Mouse (Mus musculus) forebrain, embryonic 11.5 days (tissue): ENCODE results near the gene Ankrd54. TPM values are rescaled to one million over a fixed set of nuclear protein-coding genes. Genes with fewer than 3 reads are reported as not detected.
"Not testable (repeated sequence)": the region's sequence is repeated elsewhere in the genome, so short reads cannot be mapped to it uniquely, and the experiment has no call there.

Source experiments
- ATAC-seq: fragments of 200-750 bp; cut with Nextera tagmentation; replicated peaks from 2 replicates; pipeline ENCODE4 v1.8.0; 2017; ENCODE audit warnings: moderate TSS enrichment; ENCODE audit not compliant: low FRiP score
- DNase-seq: peaks from one replicate; pipeline ENCODE4 v3.0.0-alpha.2; 2017; ENCODE audit warnings: low spot score
- H3K27ac ChIP-seq: fragments of 300-500 bp; sonication (generic); 2 replicates; pipeline ENCODE4 v1.5.1; 2014; ENCODE audit warnings: low read depth, low read length
- H3K27me3 ChIP-seq: fragments of 300-500 bp; sonication (generic); 2 replicates; pipeline ENCODE4 v1.6.1; 2014; ENCODE audit warnings: mild to moderate bottlenecking, low read length, mixed read lengths; ENCODE audit not compliant: control insufficient read depth, insufficient read depth
- H3K36me3 ChIP-seq: fragments of 300-500 bp; sonication (generic); 2 replicates; pipeline ENCODE4 v1.6.1; 2014; ENCODE audit warnings: mild to moderate bottlenecking, low read length, moderate library complexity, mixed read lengths; ENCODE audit not compliant: control insufficient read depth, insufficient read depth
- H3K4me1 ChIP-seq: fragments of 300-500 bp; sonication (generic); replicated peaks from 2 replicates; pipeline ENCODE4 v1.6.1; 2014; ENCODE audit warnings: low read length, mixed read lengths; ENCODE audit not compliant: control insufficient read depth, insufficient read depth
- H3K4me2 ChIP-seq: fragments of 300-500 bp; sonication (generic); 2 replicates; pipeline ENCODE4 v1.6.1; 2014; ENCODE audit warnings: low read depth, mild to moderate bottlenecking, low read length, moderate library complexity, mixed read lengths; ENCODE audit not compliant: severe bottlenecking
- H3K4me3 ChIP-seq: fragments of 300-500 bp; sonication (generic); 2 replicates; pipeline ENCODE4 v1.5.1; 2014; ENCODE audit warnings: low read depth, low read length
- H3K9ac ChIP-seq: fragments of 300-500 bp; sonication (generic); 2 replicates; pipeline ENCODE4 v1.6.1; 2014; ENCODE audit warnings: low read length
- H3K9me3 ChIP-seq: fragments of 300-500 bp; sonication (generic); 2 replicates; pipeline ENCODE4 v1.6.1; 2016; ENCODE audit warnings: low read length, mixed read lengths; ENCODE audit not compliant: control insufficient read depth
- WGBS: fragments of 180-500 bp; shearing (Covaris S2); extraction: QIAGEN DNeasy Blood & Tissue Kit; methylation state at CpG from one replicate; pipeline ENCODE4 v1.1.7; 2014; 5-methylcytosine and 5-hydroxymethylcytosine counted together
- polyA plus RNA-seq: library from polyadenylated mRNA; unstranded; fragments of >200 nt; fragmentation: Nextera tagmentation; extraction: Ambion mirVana; gene quantifications from 2 replicates; pipeline ENCODE4 v1.2.1, GENCODE M21; 2014

Ankrd54 gene
- polyA plus RNA-seq, 1 experiment from 2014 or later = 61.6 TPM

DNA sequence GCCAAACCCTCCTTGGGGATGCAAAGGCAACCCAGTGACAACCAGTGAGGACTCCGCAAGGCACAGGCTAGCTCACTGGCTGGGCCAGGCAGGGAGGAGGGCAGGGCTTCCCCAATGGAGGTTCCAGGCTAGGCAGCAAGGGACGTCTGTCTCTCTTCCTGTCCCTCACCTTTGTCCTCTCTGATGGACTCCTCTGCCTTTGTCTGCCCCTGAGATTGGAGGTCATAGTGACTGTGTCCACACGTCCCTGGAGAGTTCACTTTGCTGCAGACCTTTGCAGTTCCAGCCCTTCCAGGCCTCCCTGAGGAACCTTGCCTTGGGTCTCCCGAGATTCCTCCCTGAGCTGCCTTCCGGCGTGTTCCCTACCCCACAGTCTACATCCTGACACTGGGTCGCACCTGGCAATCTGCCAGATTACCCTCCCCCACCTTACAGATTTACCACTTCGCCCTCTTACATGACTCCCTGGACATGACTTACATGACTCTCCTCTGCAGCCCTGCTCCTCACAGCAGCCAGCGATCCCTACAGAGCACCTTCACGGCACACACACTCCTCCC is 39.9 kb downstream of the Ankrd54 start:
- ATAC-seq = no peak
- H3K9me3 ChIP-seq = no peaks in the 10 kb centered on the region
- H3K4me1 ChIP-seq = peaks cover 10% of the 10 kb centered on the region; the same call in 1 of the 2 replicates
- H3K4me2 ChIP-seq = no peak overlapping the region
- H3K27me3 ChIP-seq = peaks cover 2% of the 10 kb centered on the region; the same call in 1 of the 2 replicates
- H3K9ac ChIP-seq = no peak overlapping the region
- no peak overlapping the region for H3K4me3 ChIP-seq
- H3K27ac ChIP-seq = no peak overlapping the region
- H3K36me3 ChIP-seq = no peaks in the 10 kb centered on the region
- DNase-seq = no peak
- WGBS = 75% methylated on average over 10 of the region's 10 CpGs

DNA sequence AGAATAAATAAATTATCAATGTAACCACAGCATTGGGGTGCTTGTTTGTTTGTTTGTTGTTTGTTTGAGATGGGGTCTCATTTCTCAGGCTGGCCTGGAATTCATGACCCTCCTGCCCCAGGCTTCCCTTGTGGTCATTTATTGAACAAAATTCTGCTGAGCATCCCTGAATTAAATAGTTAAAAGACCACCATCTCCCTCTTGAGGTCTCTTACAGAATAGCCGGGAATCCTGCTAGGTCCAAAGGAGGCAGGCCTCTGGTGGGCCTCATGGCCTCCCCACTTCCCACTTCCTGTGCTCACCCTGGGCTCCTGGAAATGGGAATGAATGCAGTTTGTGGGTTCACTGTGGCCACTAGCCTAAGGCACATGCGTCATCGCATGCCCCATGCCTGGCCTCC is 43.8 kb downstream of the Ankrd54 start:
- Histone ChIP-seq H3K27me3 (no peaks in the 10 kb centered on the region), H3K36me3 (no peaks in the 10 kb centered on the region), H3K9me3 (no peaks in the 10 kb centered on the region), H3K27ac (no peak overlapping the region), H3K4me3 (no peak overlapping the region), H3K4me2 (no peak overlapping the region), H3K9ac (no peak overlapping the region), H3K4me1 (no peaks in the 10 kb centered on the region)
- DNase-seq (no peak), ATAC-seq (no peak)
- WGBS = 67% methylated on average over 3 of the region's 3 CpGs

DNA sequence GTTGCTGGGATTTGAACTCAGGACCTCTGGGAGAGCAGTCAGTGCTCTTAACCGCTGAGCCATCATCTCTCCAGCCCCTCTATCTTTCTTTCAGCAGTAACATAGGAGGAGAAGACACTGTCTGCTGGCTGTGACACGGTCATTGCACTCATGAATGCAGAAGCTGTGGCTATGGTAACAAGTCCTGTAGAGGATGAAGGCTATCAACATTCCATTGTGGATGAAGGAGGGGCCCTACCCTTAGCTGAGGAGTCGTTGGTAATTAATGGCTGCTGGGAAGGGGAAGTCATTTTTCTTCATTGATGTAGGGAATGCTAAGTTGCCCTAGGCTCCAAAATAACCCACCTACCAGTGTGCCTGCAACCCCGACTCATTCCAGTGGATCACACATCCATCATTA is 44.5 kb downstream of the Ankrd54 start:
- DNase-seq = no peak
- WGBS = 53% methylated on average over 4 of the region's 4 CpGs
- H3K9me3 ChIP-seq = no peaks in the 10 kb centered on the region
- H3K4me3 ChIP-seq = no peak overlapping the region
- no peak overlapping the region for H3K9ac ChIP-seq
- ATAC-seq = no peak
- no peaks in the 10 kb centered on the region for H3K27me3 ChIP-seq
- no peaks in the 10 kb centered on the region for H3K36me3 ChIP-seq
- no peak overlapping the region for H3K27ac ChIP-seq
- H3K4me1 ChIP-seq = no peaks in the 10 kb centered on the region
- no peak overlapping the region for H3K4me2 ChIP-seq

DNA sequence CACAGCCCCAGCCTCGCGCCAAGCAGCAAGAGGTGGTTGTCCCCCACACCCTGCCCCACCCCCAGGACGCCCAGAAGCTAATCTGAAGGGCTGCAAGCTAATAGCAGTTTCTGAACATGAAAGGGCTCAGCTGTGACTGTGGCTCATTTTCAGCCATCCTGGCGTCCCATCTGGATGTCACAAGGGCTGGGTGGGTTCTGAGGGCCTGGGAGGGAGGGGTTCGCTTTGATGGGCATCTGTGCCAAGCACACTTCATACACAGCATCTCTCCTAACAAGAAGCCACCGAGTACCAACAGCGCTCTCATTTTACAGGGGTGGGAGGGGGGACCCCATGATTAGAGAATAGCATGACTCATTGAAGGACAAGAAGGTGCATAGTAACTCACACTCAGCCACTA is 49.3 kb downstream of the Ankrd54 start:
- Histone ChIP-seq H3K27me3 (no peaks in the 10 kb centered on the region), H3K9ac (no peak overlapping the region), H3K4me1 (no peaks in the 10 kb centered on the region), H3K36me3 (no peaks in the 10 kb centered on the region), H3K27ac (no peak overlapping the region), H3K4me2 (no peak overlapping the region), H3K9me3 (no peaks in the 10 kb centered on the region), H3K4me3 (no peak overlapping the region)
- DNase-seq (no peak), ATAC-seq (no peak)
- 72% methylated on average over 7 of the region's 7 CpGs for WGBS

DNA sequence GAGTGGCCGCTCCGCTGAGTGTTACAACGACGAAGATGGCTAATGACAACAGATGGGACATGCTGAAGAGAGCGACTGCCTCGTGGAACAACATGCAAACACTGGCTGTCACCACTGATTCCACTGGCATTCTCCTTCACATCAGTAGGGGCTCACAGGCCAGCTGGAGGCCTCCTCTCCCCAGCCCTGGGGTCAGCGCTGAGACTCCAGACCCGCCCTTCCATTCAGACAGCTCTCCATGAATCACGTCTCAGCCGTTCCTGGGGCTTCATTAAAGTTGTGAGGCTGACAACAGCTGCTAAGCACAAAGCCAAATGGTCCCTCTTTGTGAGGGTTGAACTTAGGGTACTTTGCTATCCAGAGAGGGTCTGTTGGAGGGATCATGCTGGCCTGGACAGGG is 51.1 kb downstream of the Ankrd54 start:
- DNase-seq (no peak), ATAC-seq (no peak)
- Histone ChIP-seq H3K27ac (no peak overlapping the region), H3K9ac (no peak overlapping the region), H3K4me1 (no peaks in the 10 kb centered on the region), H3K27me3 (no peaks in the 10 kb centered on the region), H3K4me3 (no peak overlapping the region), H3K9me3 (no peaks in the 10 kb centered on the region), H3K4me2 (no peak overlapping the region), H3K36me3 (no peaks in the 10 kb centered on the region)
- WGBS = 59% methylated on average over 10 of the region's 10 CpGs

DNA sequence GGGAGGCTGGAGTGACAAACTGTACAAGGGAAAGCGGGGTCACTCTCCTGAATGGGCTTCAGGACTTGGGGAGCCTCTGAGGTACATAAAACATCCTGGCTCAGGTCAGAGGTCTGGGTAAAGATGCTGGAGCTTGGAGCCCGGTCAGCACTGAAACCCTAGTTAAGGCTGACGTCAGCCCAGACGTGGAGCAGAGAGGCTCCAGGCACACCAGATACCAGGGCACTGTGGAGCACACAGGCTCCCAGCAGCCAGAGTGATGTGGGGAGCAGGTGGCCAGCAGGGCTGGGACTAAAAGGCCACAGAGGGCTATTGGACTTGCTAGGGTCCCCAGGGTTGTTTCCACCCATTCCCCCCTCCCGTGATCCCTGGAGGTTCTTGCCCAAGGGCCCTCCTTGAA is 53.0 kb downstream of the Ankrd54 start:
- Histone ChIP-seq H3K4me3 (no peak overlapping the region), H3K27ac (no peak overlapping the region), H3K27me3 (no peaks in the 10 kb centered on the region), H3K4me1 (no peaks in the 10 kb centered on the region), H3K9ac (no peak overlapping the region), H3K9me3 (no peaks in the 10 kb centered on the region), H3K36me3 (peaks cover 4% of the 10 kb centered on the region; the same call in 1 of the 2 replicates), H3K4me2 (no peak overlapping the region)
- 70% methylated on average over 5 of the region's 5 CpGs for WGBS
- DNase-seq (no peak), ATAC-seq (no peak)

DNA sequence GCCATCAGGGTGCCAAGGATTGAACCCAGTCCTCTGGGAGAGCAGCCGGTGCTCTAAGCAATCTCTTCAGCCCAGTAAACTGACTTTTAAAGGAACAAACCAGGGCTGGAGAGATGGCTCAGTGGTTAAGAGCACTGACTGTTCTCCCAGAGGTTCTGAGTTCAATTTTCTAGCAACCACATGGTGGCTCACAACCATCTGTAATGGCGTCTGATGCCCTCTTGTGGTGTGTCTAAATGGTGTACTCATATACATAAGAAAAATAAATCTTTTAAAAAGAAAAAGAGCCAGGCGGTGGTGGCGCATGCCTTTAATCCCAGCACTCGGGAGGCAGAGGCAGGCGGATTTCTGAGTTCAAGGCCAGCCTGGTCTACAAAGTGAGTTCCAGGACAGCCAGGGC is 54.9 kb downstream of the Ankrd54 start:
- H3K9ac ChIP-seq, H3K27me3 ChIP-seq, DNase-seq, H3K4me2 ChIP-seq, H3K9me3 ChIP-seq, ATAC-seq, H3K4me1 ChIP-seq, H3K4me3 ChIP-seq, H3K36me3 ChIP-seq, H3K27ac ChIP-seq: not testable (repeated sequence)
- 86% methylated on average over 6 of the region's 6 CpGs for WGBS

DNA sequence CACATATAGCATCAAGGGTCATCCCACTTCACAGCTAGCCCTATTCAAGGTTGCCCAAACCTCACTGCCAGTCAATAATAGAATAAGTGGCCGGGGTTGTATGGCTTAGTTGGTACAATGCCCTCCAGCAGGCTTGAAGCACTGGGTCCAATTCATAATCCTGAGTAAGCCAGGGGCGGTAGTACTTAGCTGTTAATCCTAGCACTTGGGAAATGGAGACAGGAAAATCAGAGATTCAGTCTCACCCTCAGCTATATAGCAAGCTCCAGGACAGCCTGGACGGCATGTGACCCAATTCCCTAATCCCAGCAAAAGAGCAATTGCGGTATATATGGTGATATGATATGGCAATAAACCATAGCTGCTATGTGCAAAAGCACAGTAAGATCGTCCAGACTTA is 55.6 kb downstream of the Ankrd54 start:
- H3K4me3 ChIP-seq = no peak overlapping the region
- whole genome bisulfite sequencing = 93% methylated on average over 5 of the region's 5 CpGs
- no peaks in the 10 kb centered on the region for H3K27me3 ChIP-seq
- peaks cover 7% of the 10 kb centered on the region; the same call in 1 of the 2 replicates for H3K36me3 ChIP-seq
- no peak for DNase-seq
- no peaks in the 10 kb centered on the region for H3K9me3 ChIP-seq
- ATAC-seq = no peak
- H3K4me2 ChIP-seq = no peak overlapping the region
- no peaks in the 10 kb centered on the region for H3K4me1 ChIP-seq
- H3K9ac ChIP-seq = no peak overlapping the region
- no peak overlapping the region for H3K27ac ChIP-seq

DNA sequence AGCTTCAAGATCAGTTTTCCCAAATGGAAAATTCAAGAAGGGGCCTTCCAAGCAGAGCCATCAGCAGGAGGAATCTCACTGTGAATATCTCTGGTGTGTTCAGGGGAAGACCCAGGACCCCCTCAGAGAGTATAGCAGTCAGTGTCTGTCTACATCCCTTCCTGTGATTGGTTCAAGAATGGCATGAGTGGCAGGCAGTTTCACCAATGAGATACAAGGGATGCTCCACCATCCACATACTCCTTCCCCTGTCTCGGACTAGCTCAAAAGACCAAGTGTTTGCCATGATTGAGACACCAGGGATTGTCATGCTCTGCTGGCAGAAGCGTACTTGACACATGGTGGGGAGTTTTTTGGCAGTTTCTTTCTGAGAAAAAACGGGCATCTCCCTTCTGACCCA is 56.1 kb downstream of the Ankrd54 start:
- no peak overlapping the region for H3K27ac ChIP-seq
- no peak overlapping the region for H3K4me3 ChIP-seq
- DNase-seq (no peak), ATAC-seq (no peak)
- H3K36me3 ChIP-seq = peaks cover 10% of the 10 kb centered on the region; the same call in 1 of the 2 replicates
- H3K4me2 ChIP-seq = no peak overlapping the region
- no peaks in the 10 kb centered on the region for H3K9me3 ChIP-seq
- no peak overlapping the region for H3K9ac ChIP-seq
- H3K27me3 ChIP-seq = no peaks in the 10 kb centered on the region
- 85% methylated on average over 3 of the region's 3 CpGs for WGBS
- H3K4me1 ChIP-seq = no peaks in the 10 kb centered on the region
